Mouse (Mus musculus) adrenal gland, adult 2 months (tissue): Measurements from ENCODE around the gene Foxn3. TPM values are rescaled to one million over a fixed set of nuclear protein-coding genes. Genes with fewer than 3 reads are reported as not detected.

Source experiments
- DNase-seq: peaks from one replicate; pipeline ENCODE4 v3.0.0; 2021
- polyA plus RNA-seq: library from polyadenylated mRNA; depleted of rRNA; stranded (reverse); fragments of >200 nt; gene quantifications from 2 replicates; pipeline ENCODE4 v1.2.3, GENCODE M21; 2012
- total RNA-seq, 2 experiments: library from RNA; stranded (reverse); gene quantifications; 2 replicates each; pipeline ENCODE4 v1.2.3; 2021

Foxn3 gene
- total and polyA plus RNA-seq, 3 experiments, result 27.6 to 62.1 (median 60.7) TPM

GRCm38 (mm10) chr12:99562073-99562866 is 1.1 kb downstream of the Foxn3 start:
- peak; percentile 85 for DNase-seq

GRCm38 (mm10) chr12:99561333-99561766 is 2.0 kb downstream of the Foxn3 start:
- no peak for DNase-seq

- DNase-seq, result peak; percentile 12
Measured at GRCm38 (mm10) chr12:99560701-99561332, 2.6 kb downstream of the Foxn3 start.

GRCm38 (mm10) chr12:99559483-99559882 is 3.9 kb downstream of the Foxn3 start:
- no peak for DNase-seq

GRCm38 (mm10) chr12:99558476-99558875 is 4.9 kb downstream of the Foxn3 start:
- DNase-seq, result no peak

GRCm38 (mm10) chr12:99557498-99557897 is 5.9 kb downstream of the Foxn3 start:
- DNase-seq, result no peak

GRCm38 (mm10) chr12:99550629-99551028 is 12.8 kb downstream of the Foxn3 start:
- no peak for DNase-seq

GRCm38 (mm10) chr12:99549811-99550210 is 13.6 kb downstream of the Foxn3 start:
- DNase-seq, result no peak

- DNase-seq, result no peak
Measured at GRCm38 (mm10) chr12:99548419-99548818, 15.0 kb downstream of the Foxn3 start.

- no peak for DNase-seq
Measured at GRCm38 (mm10) chr12:99547295-99547694, 16.1 kb downstream of the Foxn3 start.

- DNase-seq, result no peak
Measured at GRCm38 (mm10) chr12:99545270-99545770, 18.1 kb downstream of the Foxn3 start.

- DNase-seq, result no peak
Measured at GRCm38 (mm10) chr12:99544262-99545128, 18.9 kb downstream of the Foxn3 start.

- DNase-seq, result no peak
Measured at GRCm38 (mm10) chr12:99543421-99544195, 19.8 kb downstream of the Foxn3 start.

- no peak for DNase-seq
Measured at GRCm38 (mm10) chr12:99540201-99540600, 23.2 kb downstream of the Foxn3 start.

GRCm38 (mm10) chr12:99537316-99537715 is 26.1 kb downstream of the Foxn3 start:
- no peak for DNase-seq

- no peak for DNase-seq
Measured at GRCm38 (mm10) chr12:99536426-99536825, 27.0 kb downstream of the Foxn3 start.

- DNase-seq, result no peak
Measured at GRCm38 (mm10) chr12:99532342-99532741, 31.0 kb downstream of the Foxn3 start.

GRCm38 (mm10) chr12:99529687-99530411 is 33.5 kb downstream of the Foxn3 start:
- no peak for DNase-seq

GRCm38 (mm10) chr12:99528958-99529357 is 34.4 kb downstream of the Foxn3 start:
- no peak for DNase-seq

GRCm38 (mm10) chr12:99527452-99527851 is 35.9 kb downstream of the Foxn3 start:
- no peak for DNase-seq
